Mouse (Mus musculus) spleen, postnatal 10 days (tissue): Measurements from ENCODE around the gene Mlst8.
A peak's percentile ranks its signal among the peaks of the same experiment; 100 is the strongest.
"Not testable (repeated sequence)": the region's sequence is repeated elsewhere in the genome, so short reads cannot be mapped to it uniquely, and the experiment has no call there.

Source experiments
- DNase-seq, 2 experiments: peaks; one replicate each; pipeline ENCODE4 v3.0.0; 2021 to 2022; ENCODE audit warnings: low spot score in 2 of 2

The Mlst8 gene

DNA sequence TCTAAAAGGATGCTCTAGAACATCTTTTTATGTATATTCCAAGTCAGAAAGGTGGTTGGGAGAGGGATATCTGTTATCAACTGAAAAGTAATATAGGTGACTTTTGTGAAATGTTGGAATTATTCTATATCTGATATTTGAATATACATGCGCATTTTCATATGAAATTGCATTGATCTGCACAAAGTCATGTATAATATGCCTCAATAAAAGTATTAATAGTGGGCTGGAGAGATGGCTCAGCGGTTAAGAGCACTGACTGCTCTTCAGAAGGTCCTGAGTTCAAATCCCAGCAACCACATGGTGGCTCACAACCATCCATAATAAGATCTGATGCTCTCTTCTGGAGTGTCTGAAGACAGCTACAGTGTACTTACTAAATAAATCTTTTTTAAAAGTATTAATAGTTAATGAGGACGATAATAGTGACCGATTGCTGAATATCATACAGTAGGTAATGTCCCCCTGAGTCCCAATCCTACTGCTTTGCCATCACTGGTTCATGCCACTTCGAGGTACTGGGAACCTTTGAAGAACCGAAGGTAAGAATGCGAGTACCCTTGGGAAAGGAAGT is 9.5 kb downstream of the Mlst8 start:
- no peak for DNase-seq

DNA sequence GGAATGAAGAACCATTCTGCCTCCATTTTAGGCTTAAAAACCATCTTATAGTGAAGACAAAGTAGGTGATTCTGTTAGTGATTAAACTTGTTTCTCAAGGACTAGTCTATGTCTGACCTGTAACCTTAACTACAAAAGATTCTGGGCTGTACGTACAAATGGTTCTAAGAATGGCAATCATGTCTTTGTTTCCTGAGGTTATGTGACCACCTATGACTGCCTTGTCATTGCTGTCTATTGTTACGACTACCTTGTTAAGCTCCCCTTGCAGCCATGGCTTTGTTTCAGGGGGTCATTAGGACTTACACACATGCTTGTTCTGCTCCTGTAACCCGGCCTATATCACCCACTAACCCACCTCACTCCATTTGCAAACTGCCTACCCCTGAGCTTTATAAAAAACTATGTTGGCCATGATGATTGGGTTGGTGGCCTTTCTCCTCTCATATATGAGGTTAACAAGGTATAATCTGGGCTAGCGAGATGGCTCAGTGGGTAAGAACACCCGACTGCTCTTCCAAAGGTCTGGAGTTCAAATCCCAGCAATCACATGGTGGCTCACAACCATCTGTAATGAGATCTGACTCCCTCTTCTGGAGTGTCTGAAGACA is 10.1 kb downstream of the Mlst8 start:
- DNase-seq = no peak

DNA sequence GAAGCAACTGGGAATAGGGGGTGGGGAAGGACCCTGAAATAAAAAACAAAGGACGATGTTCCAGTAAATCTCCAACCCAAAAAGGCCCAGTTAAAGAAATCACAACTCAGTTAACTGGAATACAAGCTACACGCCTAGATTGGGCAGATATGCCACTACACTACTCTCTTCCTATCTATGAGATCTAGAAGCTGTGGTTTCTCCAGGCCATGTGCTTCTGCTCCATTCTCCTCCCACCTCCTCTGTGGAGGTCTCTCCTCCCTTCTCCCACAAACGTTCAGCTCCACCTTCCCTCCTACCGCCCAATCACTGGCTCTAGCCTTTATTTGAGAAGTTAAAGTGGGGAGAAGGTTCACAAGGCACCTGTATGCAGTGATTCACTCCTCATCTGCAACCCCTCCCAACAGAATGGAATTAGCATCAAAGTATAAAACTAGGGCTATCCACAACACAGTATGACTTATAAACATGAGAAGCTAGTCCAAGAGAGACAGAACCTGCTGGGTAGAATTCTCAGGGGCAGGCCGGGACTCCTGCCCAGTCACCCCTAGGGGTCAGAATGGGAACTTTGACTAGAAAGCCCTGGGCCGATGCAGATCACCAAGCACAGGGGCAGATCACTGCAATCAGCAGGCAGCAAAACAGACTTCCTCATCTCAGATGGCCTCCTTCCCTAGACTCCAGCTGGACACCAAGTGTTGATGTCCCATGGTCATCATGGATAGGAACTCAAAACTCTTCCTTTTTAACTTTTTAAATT is 15.3 kb downstream of the Mlst8 start:
- no peak for DNase-seq

DNA sequence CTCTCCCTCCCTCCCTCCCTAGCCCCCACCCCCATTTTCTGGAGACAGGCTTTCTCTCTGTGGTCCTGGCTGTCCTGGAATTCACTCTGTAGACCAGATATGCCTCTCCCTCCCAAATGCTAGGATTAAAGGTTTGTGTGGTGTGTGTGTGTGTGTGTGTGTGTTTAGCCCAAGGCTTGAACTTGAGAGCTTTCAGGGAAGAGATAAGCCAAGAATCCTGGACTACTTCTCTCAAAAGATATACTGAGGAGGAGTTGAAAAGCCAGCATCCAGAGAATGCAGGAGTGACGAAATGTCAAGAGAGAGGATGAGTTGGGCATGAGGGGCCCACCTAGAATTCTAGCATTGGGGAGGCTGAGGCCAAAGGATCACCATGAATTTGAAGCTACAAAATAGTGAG is 15.9 kb downstream of the Mlst8 start:
- no peak for DNase-seq

DNA sequence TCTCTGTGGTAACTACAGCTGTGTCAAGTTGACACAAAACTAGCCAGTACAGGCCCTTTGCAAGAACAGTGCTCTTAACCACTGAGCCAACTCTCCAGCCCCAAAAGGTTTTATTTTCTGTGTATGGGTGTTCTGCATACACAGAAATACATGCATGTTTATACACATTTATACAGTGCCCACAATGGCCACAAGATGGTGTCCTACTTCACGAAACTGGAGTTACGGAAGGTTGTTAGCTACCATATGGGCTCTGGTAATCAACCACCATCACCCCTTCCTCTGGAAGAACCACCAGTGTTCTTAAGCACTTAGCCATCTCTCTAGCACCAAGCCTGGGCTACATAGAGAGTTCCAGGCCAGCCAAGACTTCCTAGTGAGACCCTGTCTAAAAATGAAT is 17.3 kb downstream of the Mlst8 start:
- peak in 1 of 2 experiments; percentile 62 for DNase-seq

DNA sequence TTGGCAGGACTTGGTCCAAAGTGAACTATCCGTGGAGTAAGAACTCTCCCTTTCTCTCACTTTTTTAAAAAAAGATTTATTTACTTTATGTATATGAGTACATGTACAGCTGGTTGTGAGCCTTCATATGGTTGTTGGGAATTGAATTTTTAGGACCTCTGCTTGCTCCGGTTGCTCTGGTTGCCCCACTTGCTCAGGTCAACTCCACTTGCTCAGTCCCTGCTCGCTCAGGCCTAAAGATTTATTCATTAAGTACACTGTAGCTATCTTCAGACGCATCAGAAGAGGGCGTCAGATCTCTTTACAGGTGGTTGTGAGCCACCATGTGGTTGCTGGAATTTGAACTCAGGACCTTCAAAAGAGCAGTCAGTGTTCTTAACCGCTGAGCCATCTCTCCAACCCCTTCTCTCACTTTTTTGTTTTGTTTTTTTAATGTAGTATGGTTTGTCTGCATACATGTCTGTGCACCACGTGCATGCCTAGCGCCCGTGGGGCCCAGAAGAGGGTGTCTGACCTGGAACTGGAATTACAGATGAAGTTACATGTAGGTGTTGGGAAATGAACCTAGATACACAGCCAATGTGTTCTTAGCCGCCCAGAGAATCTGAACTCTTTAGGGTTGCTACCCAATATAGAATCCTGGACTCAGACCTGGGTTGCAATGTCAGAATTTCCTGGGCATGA is 23.2 kb downstream of the Mlst8 start:
- DNase-seq = not testable (repeated sequence)

DNA sequence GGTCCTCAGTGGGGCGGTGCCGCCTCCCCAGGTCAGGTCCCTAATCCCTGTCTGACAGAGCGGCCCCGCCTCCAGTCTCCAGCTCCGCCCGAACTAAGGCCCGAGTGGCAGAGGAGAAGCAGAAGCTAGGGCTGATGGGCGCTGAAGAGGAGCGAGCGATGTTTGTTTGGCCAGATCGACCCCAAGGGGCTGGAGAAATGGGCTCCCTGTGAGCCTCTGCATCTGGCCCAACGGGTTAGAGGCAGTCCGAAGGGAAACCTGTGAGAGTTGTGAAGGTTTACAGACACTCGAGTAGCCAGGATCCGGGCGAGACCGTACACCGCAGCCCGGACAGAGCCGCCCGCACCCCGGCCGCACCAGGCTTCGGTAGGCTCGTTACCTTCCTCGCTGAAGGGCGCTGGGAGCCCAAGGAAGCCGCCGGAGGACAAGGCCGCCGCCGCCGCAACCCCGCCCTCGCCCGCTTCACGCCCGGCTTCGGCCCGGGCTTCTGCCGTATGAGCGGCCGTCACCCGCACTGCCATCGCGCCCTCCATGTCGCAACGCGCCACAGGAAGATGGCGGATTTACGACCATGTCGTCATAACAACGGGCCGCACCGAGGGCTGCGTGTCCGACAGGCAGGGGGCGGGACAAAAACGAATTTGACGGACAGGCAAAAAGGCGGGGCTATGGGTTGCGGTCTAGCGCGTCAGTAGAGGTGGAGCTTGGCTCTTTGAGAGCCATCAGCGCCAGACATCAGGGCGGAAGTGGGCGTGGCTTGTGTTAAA is 23.9 kb downstream of the Mlst8 start:
- DNase-seq = peak; percentile 100

DNA sequence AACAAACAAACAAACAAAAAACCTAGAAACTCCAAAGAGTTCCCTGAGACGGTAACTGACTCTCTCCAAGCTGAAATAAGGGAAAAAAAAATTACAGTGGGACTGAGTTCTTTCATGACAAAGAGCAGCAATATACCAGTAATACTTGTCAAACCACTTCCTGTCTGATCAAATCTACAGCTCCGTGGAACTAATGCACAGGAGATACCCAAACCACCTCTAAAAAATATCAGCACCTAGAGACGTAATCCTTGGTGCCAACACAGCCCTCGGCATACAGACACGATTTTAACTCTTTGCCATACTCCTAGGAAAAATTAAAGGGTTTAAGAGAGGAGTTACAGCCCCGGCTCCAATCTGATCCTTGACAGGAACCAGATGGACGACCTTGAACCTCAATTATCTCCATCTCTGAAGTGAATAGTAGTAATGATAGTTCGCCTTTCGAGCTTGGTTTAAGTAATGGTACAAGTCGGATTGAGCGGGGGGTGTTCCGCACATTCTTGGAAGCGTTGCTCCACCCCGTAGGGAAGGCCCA is 24.6 kb downstream of the Mlst8 start:
- DNase-seq = no peak

DNA sequence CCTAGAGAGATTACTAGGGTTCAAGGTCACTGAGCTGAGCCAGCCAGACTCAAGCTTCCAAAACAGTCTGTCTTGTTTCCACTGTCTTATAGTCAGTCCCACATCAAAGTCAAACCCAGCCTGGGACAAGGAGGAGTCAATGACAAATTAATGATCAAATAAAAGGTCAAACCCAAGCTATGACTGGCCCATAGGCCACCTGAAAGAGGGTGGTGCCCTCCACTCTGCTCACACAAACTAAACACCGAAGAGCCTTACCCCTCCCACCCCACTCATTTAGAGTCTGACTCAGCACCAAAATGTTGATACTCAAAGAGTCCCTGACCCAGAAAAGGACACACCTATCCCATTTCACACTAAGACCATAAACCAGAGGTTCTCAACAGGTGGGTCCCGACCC is 25.5 kb downstream of the Mlst8 start:
- no peak for DNase-seq

DNA sequence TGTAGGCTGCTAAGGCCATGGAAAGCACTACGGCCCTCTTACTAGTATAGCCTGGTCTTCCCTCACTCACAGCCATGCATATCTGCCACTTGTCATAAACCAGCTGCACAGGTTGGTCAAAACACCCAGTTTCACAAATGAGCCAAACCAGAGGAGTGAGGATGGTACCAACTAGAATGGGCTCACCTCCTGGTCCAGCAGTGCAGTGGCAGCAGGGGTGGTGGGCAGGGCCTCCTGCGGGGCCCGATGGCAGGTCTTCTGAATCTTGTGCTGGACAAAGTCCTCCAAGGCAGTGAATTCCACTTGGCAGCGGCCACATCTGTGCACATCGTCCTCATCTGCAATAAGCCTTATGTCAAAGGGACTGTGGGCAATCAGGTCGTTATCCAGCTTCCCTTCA is 27.7 kb downstream of the Mlst8 start:
- no peak for DNase-seq

DNA sequence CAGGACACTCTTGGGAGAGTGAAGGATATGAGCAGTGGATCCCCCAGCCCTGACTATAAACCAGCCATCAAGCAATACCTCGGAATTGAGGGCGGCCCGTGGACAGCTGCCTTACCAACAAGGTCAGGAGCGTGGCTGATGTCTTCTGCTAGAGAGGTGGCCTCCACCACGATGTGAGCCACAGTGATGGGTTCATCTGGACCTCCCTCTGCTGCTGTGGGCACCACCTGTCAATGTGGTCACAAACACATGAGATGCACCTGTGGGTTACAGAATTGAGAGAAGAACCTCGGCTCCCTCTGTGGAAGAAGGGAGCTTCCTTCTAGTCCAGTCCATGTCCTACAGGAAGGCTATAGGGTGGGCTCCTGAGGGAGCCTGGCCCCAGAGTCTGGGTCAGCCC is 29.4 kb downstream of the Mlst8 start:
- DNase-seq = no peak

DNA sequence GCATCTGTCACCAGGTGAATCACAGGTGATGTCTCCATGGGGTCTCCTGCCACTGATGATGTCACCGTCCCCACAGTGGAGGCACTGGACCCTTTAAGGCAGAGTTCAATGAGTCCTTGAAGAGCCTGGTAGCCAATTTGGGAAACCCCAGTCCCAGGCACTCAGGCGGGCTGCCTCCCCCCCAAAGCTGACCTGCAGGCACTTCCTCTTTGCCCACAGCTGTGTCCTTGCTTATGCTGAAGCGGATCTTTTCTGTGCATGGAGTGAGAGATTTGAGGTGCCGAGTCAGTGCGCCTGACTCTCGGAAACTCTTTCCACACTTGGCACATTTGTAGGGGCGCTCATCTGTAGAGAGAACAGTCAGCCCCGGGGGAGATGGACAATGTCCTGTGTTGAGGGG is 32.3 kb downstream of the Mlst8 start:
- no peak for DNase-seq

DNA sequence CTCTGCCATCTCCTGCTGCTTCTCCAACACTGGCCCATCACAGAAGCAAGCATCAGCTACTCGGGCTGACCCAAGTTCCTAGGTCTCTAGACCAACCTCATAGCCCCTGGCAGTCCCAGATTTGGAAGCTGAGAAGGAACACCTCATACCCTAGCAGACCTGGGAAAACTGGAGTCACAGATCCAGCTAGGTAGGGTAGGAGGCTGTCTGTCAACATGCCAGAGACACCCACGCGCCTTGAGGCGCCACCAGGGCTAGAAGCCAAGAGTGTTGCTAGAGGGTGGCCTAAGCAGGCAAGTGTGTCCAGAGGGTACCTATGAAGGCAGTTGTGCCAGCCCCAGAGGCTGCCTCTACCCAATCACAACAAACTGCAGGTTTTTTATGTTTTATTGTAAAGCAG is 35.5 kb downstream of the Mlst8 start:
- DNase-seq = no peak

DNA sequence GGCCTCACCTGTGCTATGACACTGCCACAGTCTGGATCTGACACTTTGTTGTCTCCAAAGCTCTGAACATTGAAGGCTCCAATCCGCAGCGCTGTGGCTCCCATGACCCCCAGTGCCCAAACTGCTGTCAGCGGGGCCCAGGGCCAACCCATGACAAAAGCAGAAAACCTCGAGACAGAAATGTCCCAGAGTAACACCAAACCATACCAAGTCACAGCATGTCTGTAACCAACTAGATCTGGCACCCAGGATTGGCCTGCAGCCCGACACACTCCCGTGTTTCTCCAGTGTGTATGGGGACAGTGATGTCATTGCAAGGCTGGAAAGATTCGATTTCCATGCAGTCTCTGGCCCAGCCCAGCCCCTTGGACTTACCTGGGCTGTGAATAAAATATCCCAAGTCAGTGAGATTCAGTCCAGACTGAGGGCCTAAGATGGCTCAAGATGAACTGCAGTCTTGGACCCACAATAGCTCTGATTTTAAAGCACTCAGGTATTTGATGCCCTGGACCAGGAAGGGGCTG is 36.2 kb downstream of the Mlst8 start, which contains the start of gene Dnase1l2:
Gene Dnase1l2, minus strand, starts transcription at position 474 of the 524 bp plus-strand sequence.
- no peak for DNase-seq

DNA sequence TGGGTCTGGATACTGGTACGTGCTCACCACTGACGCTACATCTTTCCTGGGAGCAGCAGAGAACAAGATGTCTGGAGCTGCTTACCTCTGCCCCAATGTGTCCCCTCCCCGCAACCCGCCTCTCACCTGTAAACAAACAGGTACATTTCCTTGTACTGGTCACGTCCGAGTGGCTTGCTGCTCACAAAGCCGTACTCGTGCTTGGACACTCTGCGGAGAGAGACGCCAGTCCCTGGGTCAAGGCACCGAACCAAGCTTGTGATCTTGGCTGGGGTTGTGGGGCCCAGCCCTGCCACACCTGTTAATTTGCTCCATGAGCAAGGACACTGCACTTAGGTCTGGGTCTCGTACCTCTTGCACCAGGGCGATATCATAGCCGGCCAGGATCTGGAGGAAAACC is 36.8 kb downstream of the Mlst8 start:
- DNase-seq = no peak

DNA sequence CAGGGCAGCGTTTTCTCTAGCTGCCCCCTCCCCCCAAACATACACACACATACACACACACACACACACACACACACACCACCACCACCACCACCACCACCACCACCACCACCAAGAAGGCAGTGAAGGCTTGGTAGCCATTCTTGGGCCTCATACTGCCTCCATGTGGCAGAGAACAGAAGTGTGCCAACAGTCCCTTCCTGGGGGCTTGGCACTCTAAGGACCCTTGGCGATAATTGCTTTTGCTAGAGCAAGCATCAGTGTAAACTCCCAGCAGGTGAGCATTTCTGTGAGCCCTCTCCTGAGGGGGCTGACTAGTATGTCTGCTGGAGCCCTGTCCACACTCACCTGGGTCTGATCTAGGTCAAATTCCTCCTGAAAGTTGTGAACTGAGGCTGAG is 37.7 kb downstream of the Mlst8 start:
- DNase-seq = no peak

DNA sequence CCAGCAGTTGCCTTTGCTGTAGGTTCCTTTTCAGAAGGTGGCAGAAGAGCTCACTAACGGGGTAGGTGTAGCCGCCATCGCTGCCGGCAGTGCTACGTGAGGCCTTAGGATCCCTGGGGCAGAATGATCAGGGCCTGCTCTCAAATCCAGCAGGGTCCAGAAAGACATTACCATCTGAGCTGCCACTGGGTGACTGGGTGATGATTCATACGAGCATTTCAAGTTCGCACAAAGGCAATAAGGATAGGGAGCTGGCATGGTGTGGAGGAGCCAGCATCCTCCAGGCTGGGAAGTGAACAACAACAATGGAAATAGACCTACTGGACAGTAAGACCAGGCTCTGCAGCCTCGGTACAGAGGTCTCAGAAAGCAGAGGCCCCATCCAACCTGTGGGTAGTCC is 38.5 kb downstream of the Mlst8 start:
- DNase-seq = no peak

DNA sequence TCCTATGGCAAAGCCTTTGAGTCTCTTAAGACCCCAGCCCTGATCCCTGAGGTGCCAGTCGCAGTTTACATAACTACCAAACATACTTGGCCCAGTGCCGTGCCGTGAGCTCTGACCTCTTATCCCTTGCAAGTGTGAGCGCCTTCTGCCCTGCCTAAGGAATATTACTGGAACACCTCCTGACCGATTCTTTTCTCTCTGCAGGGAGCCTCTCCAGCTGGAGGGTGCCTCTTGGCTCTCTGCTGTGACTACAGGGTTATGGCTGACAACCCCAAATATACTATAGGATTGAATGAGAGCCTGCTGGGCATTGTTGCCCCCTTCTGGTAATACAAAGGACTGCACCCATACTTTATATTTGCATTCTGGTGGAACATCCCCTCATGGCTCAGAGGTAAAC is 41.9 kb downstream of the Mlst8 start:
- DNase-seq = peak; percentile 43 to 49

DNA sequence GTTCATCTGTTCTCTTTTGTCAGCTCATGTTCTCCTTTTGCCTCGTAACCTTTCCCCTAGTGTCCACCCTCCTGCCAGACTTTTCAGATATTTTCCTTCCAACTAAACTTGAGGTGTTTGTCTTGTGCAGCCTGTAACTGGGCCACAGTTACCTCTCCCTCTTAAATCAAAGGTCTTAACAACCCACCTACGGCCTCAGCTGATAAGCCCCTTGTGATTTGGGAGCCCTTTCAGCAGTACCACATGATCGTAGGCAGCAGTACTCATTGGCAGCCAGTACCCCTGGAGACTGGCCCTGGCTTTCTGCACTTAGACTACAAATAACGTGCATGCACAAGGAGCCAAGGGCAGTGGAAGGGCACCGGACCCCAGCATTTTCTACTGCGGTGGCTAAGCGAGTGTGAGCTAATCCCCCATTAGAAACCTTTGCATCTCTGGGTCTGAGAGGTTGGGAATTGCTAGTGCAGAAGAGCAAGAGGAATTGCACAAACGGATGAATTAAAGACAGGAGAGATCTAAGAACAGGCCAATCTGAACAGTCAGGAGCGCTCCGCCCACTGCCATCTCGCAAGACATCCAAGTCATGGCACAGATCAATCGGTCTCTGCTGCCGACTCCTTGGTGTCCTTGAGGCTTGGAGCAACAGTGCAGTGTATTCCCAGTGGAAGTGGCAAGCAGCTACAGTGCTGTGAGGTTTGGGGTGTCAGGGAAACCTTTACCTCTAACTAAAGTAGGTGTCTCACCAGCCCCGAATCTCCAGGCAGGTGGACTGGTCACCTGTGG is 49.5 kb downstream of the Mlst8 start:
- DNase-seq = no peak

DNA sequence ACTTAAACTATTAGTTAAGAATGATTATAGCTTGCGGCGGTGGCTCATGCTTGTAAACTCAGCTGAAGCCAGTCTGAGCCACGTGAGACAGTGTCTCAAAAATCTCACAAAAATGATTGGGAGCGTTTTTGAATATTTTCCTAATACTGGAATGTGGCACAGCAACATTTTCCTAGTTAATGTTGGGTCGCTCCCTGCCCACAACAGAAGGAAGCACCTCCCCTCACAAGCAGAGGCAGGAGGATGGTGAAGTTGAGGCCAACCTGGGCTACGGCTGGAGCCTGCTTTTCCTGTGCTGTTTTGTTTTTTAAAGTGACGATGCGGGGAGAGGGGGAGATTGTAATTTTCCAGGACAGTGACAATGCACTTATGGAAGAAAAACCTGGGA is 51.7 kb downstream of the Mlst8 start:
- peak in 1 of 2 experiments; percentile 19 for DNase-seq
